Mouse (Mus musculus) lung, adult 2 months (tissue): ENCODE data around the gene Tas2r129. TPM values are rescaled to one million over a fixed set of nuclear protein-coding genes. Genes with fewer than 3 reads are reported as not detected.
"Not testable (repeated sequence)": the region's sequence is repeated elsewhere in the genome, so short reads cannot be mapped to it uniquely, and the experiment has no call there.

ENCODE experiments used
- DNase-seq: peaks from one replicate; pipeline ENCODE4 v3.0.0; 2022
- H3K4me1 ChIP-seq: fragments of 200-500 bp; 2 replicates; pipeline ENCODE4 v1.6.1; 2011; ENCODE audit warnings: low read length; ENCODE audit not compliant: control insufficient read depth, insufficient read depth
- H3K4me3 ChIP-seq: fragments of 200-500 bp; replicated peaks from 2 replicates; pipeline ENCODE3; 2011; ENCODE audit warnings: low read depth, mild to moderate bottlenecking, control low read depth, low read length; ENCODE audit errors: extremely low read depth
- CTCF ChIP-seq: fragments of 200-500 bp; IDR thresholded peaks from 2 replicates; pipeline ENCODE4 v1.5.1; 2011; ENCODE audit warnings: mild to moderate bottlenecking, low read length, control low read depth; ENCODE audit not compliant: insufficient read depth
- POLR2A ChIP-seq: fragments of 200-500 bp; IDR thresholded peaks from 2 replicates; pipeline ENCODE4 v1.6.1; 2011; ENCODE audit warnings: low read depth, mild to moderate bottlenecking, control low read depth, low read length, borderline replicate concordance; ENCODE audit errors: extremely low read depth
- WGBS: fragments of 180-500 bp; shearing (Covaris S2); methylation state at CpG from one replicate; pipeline ENCODE4 v1.1.7; 2018; 5-methylcytosine and 5-hydroxymethylcytosine counted together
- polyA plus RNA-seq: library from polyadenylated mRNA; depleted of rRNA; stranded (reverse); fragments of >200 nt; gene quantifications from 2 replicates; pipeline ENCODE4 v1.2.3, GENCODE M21; 2012; rRNA removed

Gene Tas2r129
- not detected in 2 replicates for polyA plus RNA-seq

DNA sequence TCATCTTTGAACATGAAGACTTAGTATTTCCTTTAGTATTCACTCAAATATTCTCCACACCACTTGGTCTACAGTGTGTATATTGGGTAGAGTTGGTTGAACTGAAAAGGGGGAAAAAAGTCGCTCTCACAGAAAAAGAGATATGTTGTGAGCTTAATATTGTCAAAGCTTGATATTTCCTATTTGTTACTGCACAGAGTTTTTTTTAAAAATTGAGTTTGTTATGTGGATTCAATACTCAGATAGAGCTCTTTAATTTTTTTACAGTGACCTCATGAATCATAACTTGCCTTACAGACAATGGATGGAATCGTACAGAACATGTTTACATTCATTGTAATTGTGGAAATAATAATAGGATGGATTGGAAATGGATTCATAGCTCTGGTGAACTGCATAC is at the start of gene Tas2r129:
Gene Tas2r129, plus strand, starts transcription at position 301 of the 400 bp plus-strand sequence.
- 60% methylated on average over 2 of the region's 2 CpGs for WGBS
- no peak for TF ChIP-seq POLR2A
- TF ChIP-seq CTCF, result no peak
- no peak for DNase-seq

DNA sequence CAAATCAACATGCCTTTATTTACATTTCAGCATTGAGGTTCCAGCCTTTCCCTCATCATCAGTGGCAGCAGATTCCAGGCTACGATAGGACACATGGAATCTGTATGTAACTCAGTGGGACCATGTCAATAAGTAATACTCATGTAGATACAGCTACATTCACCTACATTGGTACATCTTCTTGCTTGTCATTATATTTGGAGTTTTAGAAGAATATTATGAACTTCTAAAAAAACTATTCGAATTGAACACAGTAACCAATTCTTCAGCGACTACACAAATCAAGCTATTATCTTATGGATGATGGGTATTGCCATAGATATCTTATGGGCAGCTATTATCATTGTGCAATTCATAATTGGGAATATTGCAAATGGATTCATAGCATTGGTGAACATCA is 41.6 kb upstream of the Tas2r129 start, which contains the start of gene Tas2r125:
Gene Tas2r125, plus strand, starts transcription at position 301 of the 400 bp plus-strand sequence.
- DNase-seq, result no peak
- no peak within 1 kb of the TSS for H3K4me3 ChIP-seq
- TF ChIP-seq POLR2A (no peak), CTCF (no peak)
- 64% methylated on average over 3 of the region's 3 CpGs for WGBS
- no peaks in the 10 kb centered on the region for H3K4me1 ChIP-seq

More for the DNA sequence above, at the start of gene Tas2r129:
- Histone ChIP-seq H3K4me3 (no peak within 1 kb of the TSS), H3K4me1 (no peaks in the 10 kb centered on the region)

DNA sequence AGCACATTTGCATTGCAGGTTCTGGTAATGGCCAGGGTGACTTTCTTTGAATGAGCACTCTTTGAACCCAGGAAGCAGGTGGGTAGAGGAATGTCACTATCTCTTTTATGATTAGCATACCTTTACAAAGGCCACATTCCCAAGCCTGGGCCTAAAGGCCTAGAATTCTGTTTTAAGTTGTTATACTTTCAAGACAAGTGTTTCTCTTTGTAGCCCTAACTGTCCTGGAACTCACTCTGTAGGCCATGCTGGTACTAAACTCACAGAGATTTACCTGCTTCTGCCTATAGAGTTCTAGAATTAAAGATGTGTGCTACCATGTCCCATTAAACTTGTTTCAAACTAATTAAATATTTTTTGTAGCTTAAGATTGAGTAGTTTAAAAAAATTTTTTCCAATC is 9.5 kb upstream of the Tas2r129 start:
- H3K4me3 ChIP-seq, DNase-seq, H3K4me1 ChIP-seq: not testable (repeated sequence)

DNA sequence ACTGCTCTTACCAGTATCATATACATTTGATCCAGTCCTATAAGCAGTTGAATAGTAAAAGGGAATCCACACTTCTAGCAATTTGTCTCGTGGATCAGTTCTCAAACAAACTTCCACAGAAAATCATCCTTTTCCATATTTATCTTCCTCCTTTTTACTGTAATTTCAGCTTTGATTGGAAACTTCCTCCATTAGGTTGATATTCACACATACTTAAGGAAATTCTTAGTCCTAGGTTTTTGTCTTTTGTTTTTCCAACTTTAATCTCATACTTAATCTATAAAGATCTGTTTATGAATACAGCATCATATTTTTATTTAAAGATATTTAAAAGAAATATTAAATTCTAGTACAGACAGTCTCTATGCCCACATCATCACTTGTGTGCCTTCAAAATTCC is 6.9 kb downstream of the Tas2r129 start, which contains the start of gene Tas2r131:
Gene Tas2r131, minus strand, starts transcription at position 101 of the 400 bp plus-strand sequence.
- Histone ChIP-seq H3K4me1 (no peaks in the 10 kb centered on the region), H3K4me3 (no peak within 1 kb of the TSS)
- 43% methylated on average over 1 of the region's 1 CpGs for WGBS
- TF ChIP-seq POLR2A (no peak), CTCF (no peak)
- no peak for DNase-seq

DNA sequence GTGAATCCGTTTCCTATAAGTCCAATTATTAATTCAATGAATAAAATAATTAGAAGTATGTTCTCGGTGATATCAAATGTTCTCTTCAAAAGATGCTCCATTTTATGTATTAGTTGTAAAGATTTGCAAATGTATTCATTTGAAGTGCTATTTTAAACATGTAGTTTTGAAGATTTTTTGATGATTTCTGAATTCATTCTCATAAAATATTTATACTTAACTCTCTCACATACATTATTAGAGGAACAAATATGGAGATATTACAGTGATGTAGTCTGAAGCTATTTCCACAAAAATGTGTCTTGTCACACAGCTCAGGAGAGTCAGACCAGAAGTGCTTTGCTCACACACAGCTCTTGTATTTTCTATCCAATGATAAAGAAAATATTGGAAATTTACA is 30.0 kb downstream of the Tas2r129 start, which contains the start of gene Tas2r109:
Gene Tas2r109, minus strand, starts transcription at position 101 of the 400 bp plus-strand sequence.
- WGBS, result 61% methylated on average over 2 of the region's 2 CpGs
- Histone ChIP-seq H3K4me3 (no peak within 1 kb of the TSS), H3K4me1 (no peaks in the 10 kb centered on the region)
- TF ChIP-seq CTCF (no peak), POLR2A (no peak)
- no peak for DNase-seq

Other genes with a start within 250 kb of the Tas2r129 start
- gene Tas2r122, start 239.2 kb upstream of the Tas2r129 start, polyA plus RNA-seq, result not detected in 2 replicates
- gene Tas2r115, start 213.1 kb upstream of the Tas2r129 start, polyA plus RNA-seq, result not detected in 2 replicates
- gene Tas2r124, start 196.4 kb upstream of the Tas2r129 start, polyA plus RNA-seq, result not detected in 2 replicates
- not detected in 2 replicates for gene Tas2r102, start 189.0 kb upstream of the Tas2r129 start, polyA plus RNA-seq
- gene Tas2r136, start 172.9 kb upstream of the Tas2r129 start, polyA plus RNA-seq, result not detected in 2 replicates
- gene Tas2r117, start 148.3 kb upstream of the Tas2r129 start, polyA plus RNA-seq, result not detected in 2 replicates
- not detected in 2 replicates for gene Tas2r123, start 104.0 kb upstream of the Tas2r129 start, polyA plus RNA-seq
- not detected in 2 replicates for gene Tas2r116, start 95.7 kb upstream of the Tas2r129 start, polyA plus RNA-seq
- not detected in 2 replicates for gene Tas2r110, start 83.1 kb upstream of the Tas2r129 start, polyA plus RNA-seq
- not detected in 2 replicates for gene Tas2r113, start 58.1 kb upstream of the Tas2r129 start, polyA plus RNA-seq
- gene Tas2r125, start 41.5 kb upstream of the Tas2r129 start, polyA plus RNA-seq, result not detected in 2 replicates
- gene Tas2r131, start 6.8 kb downstream of the Tas2r129 start, polyA plus RNA-seq, result not detected in 2 replicates
- gene Tas2r109, start 29.9 kb downstream of the Tas2r129 start, polyA plus RNA-seq, result not detected in 2 replicates
- not detected in 2 replicates for gene Tas2r103, start 86.0 kb downstream of the Tas2r129 start, polyA plus RNA-seq
- gene Tas2r140, start 104.7 kb downstream of the Tas2r129 start, polyA plus RNA-seq, result not detected in 2 replicates
- gene Smim10l1, start 153.8 kb downstream of the Tas2r129 start, polyA plus RNA-seq, result 83.0 and 140 TPM in 2 replicates